ENCODE assay signal across 8 mouse cellular contexts in genomic region chr9:40834569-40834968, GRCm38 (mm10). TPM values are rescaled to one million over a fixed set of nuclear protein-coding genes. Genes with fewer than 3 reads are reported as not detected.
A peak's percentile ranks its signal among the peaks of the same experiment; 100 is the strongest.
DNase-seq lines count a peak whose midpoint lies in the region; ATAC-seq and TF ChIP-seq lines count a peak whose summit lies in the region.

No protein-coding gene starts in this region.

- TF ChIP-seq POLR2A in thymus, adult 2 months (IDR thresholded peaks at IDR 0.05; ENCODE audit: control insufficient read depth, extremely low read depth, insufficient read depth, low read length, poor library complexity): no peak

- DNase-seq in 3134 (ENCODE audit: extremely low read depth, insufficient read length, low spot score) (peak; percentile 15), MN1 (ENCODE audit: low spot score) (peak; percentile 59)
- peak; percentile 84 for DNase-seq in cerebellum, adult 9-10 months
- DNase-seq in gastrocnemius, adult 18-20 months (ENCODE audit: low spot score): peak; percentile 53
- peak; percentile 85 for DNase-seq in liver, postnatal 0 days
- DNase-seq in ovary, adult 18-20 months (ENCODE audit: low spot score): peak; percentile 9
- peak; percentile 67 for DNase-seq in thymus, adult 2 months

- H3K9me3 ChIP-seq in kidney, embryonic 14.5 days (ENCODE audit: control insufficient read depth, low read length): no peaks in the 10 kb centered on the region
- H3K9me3 ChIP-seq in liver, postnatal 0 days (ENCODE audit: low read length): no peaks in the 10 kb centered on the region

- no peaks in the 10 kb centered on the region for H3K27me3 ChIP-seq in kidney, embryonic 14.5 days (ENCODE audit: control insufficient read depth, insufficient read depth, low read length)
- no peaks in the 10 kb centered on the region for H3K27me3 ChIP-seq in liver, postnatal 0 days (ENCODE audit: insufficient read depth, low read length)
- H3K27me3 ChIP-seq in thymus, adult 2 months (ENCODE audit: control insufficient read depth, insufficient read depth, low read length): no peaks in the 10 kb centered on the region

- no peak overlapping the region for H3K9ac ChIP-seq in kidney, embryonic 14.5 days (ENCODE audit: low read depth, low read length)
- no peak overlapping the region for H3K9ac ChIP-seq in liver, postnatal 0 days (replicated peaks)

- ATAC-seq in kidney, embryonic 14.5 days (ENCODE audit: low FRiP score, low TSS enrichment): peak; percentile 43; the same call in 1 of the 2 replicates
- peak; percentile 19; the same call in 1 of the 2 replicates for ATAC-seq in liver, postnatal 0 days

- H3K27ac ChIP-seq in kidney, embryonic 14.5 days (ENCODE audit: low read depth, low read length): no peak overlapping the region
- H3K27ac ChIP-seq in liver, postnatal 0 days (ENCODE audit: low read depth): no peak overlapping the region
- H3K27ac ChIP-seq in thymus, adult 2 months (ENCODE audit: control insufficient read depth, insufficient read depth, low read length): no peak overlapping the region

- H3K4me1 ChIP-seq in kidney, embryonic 14.5 days (ENCODE audit: control insufficient read depth, insufficient read depth, low read length): no peaks in the 10 kb centered on the region; the same call in 1 of the 2 replicates
- H3K4me1 ChIP-seq in liver, postnatal 0 days (ENCODE audit: insufficient read depth): no peaks in the 10 kb centered on the region
- no peaks in the 10 kb centered on the region for H3K4me1 ChIP-seq in thymus, adult 2 months (replicated peaks; ENCODE audit: control insufficient read depth, insufficient read depth, low read length)

- no peak overlapping the region for H3K4me2 ChIP-seq in kidney, embryonic 14.5 days (replicated peaks; ENCODE audit: low read depth, low read length)
- no peak overlapping the region for H3K4me2 ChIP-seq in liver, postnatal 0 days (ENCODE audit: low read depth, low read length)

- H3K4me3 ChIP-seq in kidney, embryonic 14.5 days (ENCODE audit: low read length): no peak overlapping the region
- H3K4me3 ChIP-seq in liver, postnatal 0 days (ENCODE audit: low read depth, low read length): no peak overlapping the region
- H3K4me3 ChIP-seq in thymus, adult 2 months (ENCODE audit: control insufficient read depth, insufficient read depth, low read length): no peak overlapping the region

- TF ChIP-seq EP300 in liver, postnatal 0 days (IDR thresholded peaks at IDR 0.05; ENCODE audit: low read depth): no peak

- TF ChIP-seq CTCF in liver, postnatal 0 days (IDR thresholded peaks at IDR 0.05; ENCODE audit: low read depth): peak; percentile 90
- peak; percentile 52; the same call in 1 of the 2 replicates for TF ChIP-seq CTCF in thymus, adult 2 months (IDR thresholded peaks at IDR 0.05; ENCODE audit: borderline replicate concordance, control insufficient read depth, extremely low read depth, insufficient read depth, low read length, poor library complexity)

- WGBS in kidney, embryonic 14.5 days: 4% methylated on average over 12 of the region's 12 CpGs
- WGBS in liver, postnatal 0 days (ENCODE audit: insufficient replicate concordance): 4% methylated on average over 12 of the region's 12 CpGs
- 6% methylated on average over 12 of the region's 12 CpGs for WGBS in thymus, adult 2 months

- no peaks in the 10 kb centered on the region for H3K36me3 ChIP-seq in kidney, embryonic 14.5 days (ENCODE audit: control insufficient read depth, insufficient read depth, low read length)
- H3K36me3 ChIP-seq in liver, postnatal 0 days (replicated peaks; ENCODE audit: insufficient read depth, low read length): no peaks in the 10 kb centered on the region
- no peaks in the 10 kb centered on the region for H3K36me3 ChIP-seq in thymus, adult 2 months (ENCODE audit: control insufficient read depth, insufficient read depth, low read length)

RNA-seq across cellular contexts. Expression of gene Hspa8, which starts 33.8 kb away (rescaled TPM):
- 1,000 to 10,000 TPM in 1 of 2 experiments, 100 to 1,000 TPM in 1; 992 to 1,504 TPM for total RNA-seq in gastrocnemius, adult 18-20 months (2021)
- polyA plus RNA-seq in kidney, embryonic 14.5 days (2014; fragmentation: Nextera tagmentation; extraction: Ambion mirVana): 2,147 and 3,036 TPM in 2 replicates
- polyA plus RNA-seq in liver, postnatal 0 days (2015; fragmentation: Nextera tagmentation; extraction: Ambion mirVana): 750 and 793 TPM in 2 replicates
- 2,928 and 2,969 TPM in 2 replicates for polyA plus RNA-seq in thymus, adult 2 months (2012; rRNA removed)

RNA-seq across cellular contexts. Expression of gene Bsx, which starts 39.4 kb away (rescaled TPM):
- not detected for total RNA-seq in gastrocnemius, adult 18-20 months (2021)
- not detected in 2 replicates for polyA plus RNA-seq in kidney, embryonic 14.5 days (2014; fragmentation: Nextera tagmentation; extraction: Ambion mirVana)
- polyA plus RNA-seq in liver, postnatal 0 days (2015; fragmentation: Nextera tagmentation; extraction: Ambion mirVana): not detected in 2 replicates
- polyA plus RNA-seq in thymus, adult 2 months (2012; rRNA removed): 0.05 and 0.09 TPM in 2 replicates

Comparison
In these comparisons a context has a peak if more than half of its experiments do, and no peak if none do; other contexts are left out.
1. DNase-seq: peak in every context shown above with its lines; median percentile 85 in liver, postnatal 0 days; 84 in cerebellum, adult 9-10 months; 67 in thymus, adult 2 months; 59 in MN1; 53 in gastrocnemius, adult 18-20 months; 15 in 3134; 9 in ovary, adult 18-20 months.